Mouse (Mus musculus): ENCODE measurements around the gene Cyp2t4. TPM values are rescaled to one million over a fixed set of nuclear protein-coding genes. Genes with fewer than 3 reads are reported as not detected.

Gene Cyp2t4
- polyA plus RNA-seq, 1 experiment: not detected

DNA sequence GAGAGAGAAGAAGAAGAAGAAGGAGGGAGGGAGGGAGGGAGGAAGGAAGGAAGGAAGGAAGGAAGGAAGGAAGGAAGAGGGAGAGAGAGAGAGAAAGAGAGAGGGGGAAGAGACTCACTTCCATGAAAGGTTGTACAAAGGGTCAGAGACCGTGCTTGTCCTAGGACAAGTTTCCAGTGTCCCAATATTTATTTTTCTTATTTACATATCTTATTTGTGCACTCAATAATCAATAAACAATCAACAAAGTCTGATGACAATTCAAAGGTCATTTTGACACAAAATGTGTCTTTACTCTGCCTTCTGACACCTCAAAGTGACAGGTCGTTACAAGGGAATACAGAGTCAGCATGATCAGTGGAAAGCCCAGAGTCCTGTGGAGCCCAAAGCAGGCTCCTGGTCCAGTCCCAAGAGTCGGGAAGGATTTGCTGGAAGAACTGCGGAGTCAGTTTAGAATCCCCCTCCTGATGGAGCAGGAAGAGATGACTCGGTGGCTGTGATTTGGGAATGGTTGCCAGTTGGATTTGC lies 29.1 kb upstream of the Cyp2t4 start:
- Histone ChIP-seq H3K4me1 (ENCODE audit: control insufficient read depth, insufficient read depth, low read length) (no peaks in the 10 kb centered on the region; the same call in 1 of the 2 replicates), H3K36me3 (ENCODE audit: control insufficient read depth, insufficient read depth, low read length) (no peaks in the 10 kb centered on the region), H3K4me3 (ENCODE audit: control insufficient read depth, low read depth, low read length) (no peak overlapping the region), H3K27me3 (ENCODE audit: control insufficient read depth, insufficient read depth, low read length) (no peaks in the 10 kb centered on the region), H3K27ac (ENCODE audit: control insufficient read depth, insufficient read depth, low read depth, low read length) (no peak overlapping the region)
- TF ChIP-seq POLR2A (IDR thresholded peaks at IDR 0.05; ENCODE audit: control insufficient read depth, low read depth, low read length) (no peak), CTCF (IDR thresholded peaks at IDR 0.05; ENCODE audit: control insufficient read depth, insufficient read depth, insufficient replicate concordance, low read depth, low read length) (no peak)

DNA sequence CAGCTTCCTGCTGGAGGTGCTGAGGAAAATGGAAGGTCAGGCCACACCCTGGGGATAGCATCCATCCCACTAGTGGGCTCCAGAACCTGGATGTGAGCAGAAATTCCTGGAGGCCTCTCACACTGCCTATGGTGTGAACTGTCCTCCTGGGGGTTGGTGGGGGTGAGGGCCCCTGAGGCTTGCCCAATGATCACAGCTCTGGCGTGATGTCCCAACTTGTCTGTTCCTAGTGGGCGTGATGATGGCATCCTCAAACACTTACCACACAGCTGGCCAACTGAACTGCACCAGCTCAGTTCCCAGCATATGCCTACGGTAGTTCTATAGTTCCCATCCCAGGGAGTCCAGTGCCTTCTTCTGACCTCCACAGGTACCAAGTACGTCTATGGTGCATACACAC lies 28.5 kb upstream of the Cyp2t4 start:
- Histone ChIP-seq H3K27ac (ENCODE audit: control insufficient read depth, insufficient read depth, low read depth, low read length) (no peak overlapping the region), H3K27me3 (ENCODE audit: control insufficient read depth, insufficient read depth, low read length) (no peaks in the 10 kb centered on the region), H3K4me1 (ENCODE audit: control insufficient read depth, insufficient read depth, low read length) (peaks cover 5% of the 10 kb centered on the region), H3K36me3 (ENCODE audit: control insufficient read depth, insufficient read depth, low read length) (no peaks in the 10 kb centered on the region), H3K4me3 (ENCODE audit: control insufficient read depth, low read depth, low read length) (no peak overlapping the region)
- no peak for TF ChIP-seq CTCF (IDR thresholded peaks at IDR 0.05; ENCODE audit: control insufficient read depth, insufficient read depth, insufficient replicate concordance, low read depth, low read length)
- TF ChIP-seq POLR2A (IDR thresholded peaks at IDR 0.05; ENCODE audit: control insufficient read depth, low read depth, low read length): no peak

DNA sequence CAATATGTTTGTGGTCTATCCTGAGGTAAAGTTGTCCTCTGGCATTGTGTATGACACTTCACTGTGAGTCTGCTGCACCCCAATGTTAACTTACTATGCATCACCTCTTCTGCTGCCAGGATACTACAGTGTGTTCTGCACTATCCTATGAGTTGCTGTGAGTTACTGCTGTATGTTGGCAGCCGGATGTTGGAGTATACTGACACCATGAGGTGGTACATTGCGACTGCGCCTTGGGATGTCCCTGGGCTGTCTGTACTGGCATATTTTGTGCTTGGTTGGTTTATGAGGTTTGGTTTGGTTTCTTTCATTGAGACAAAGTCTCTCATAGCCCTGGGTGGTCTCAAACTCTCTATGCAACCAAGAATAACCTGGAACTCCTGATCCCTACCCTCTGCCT lies 25.4 kb upstream of the Cyp2t4 start:
- no peak overlapping the region for H3K4me3 ChIP-seq (ENCODE audit: control insufficient read depth, low read depth, low read length)
- TF ChIP-seq POLR2A (IDR thresholded peaks at IDR 0.05; ENCODE audit: control insufficient read depth, low read depth, low read length) (no peak), CTCF (IDR thresholded peaks at IDR 0.05; ENCODE audit: control insufficient read depth, insufficient read depth, insufficient replicate concordance, low read depth, low read length) (peak; percentile 63; the same call in 1 of the 2 replicates)
- no peaks in the 10 kb centered on the region for H3K27me3 ChIP-seq (ENCODE audit: control insufficient read depth, insufficient read depth, low read length)
- H3K27ac ChIP-seq (ENCODE audit: control insufficient read depth, insufficient read depth, low read depth, low read length): no peak overlapping the region
- no peaks in the 10 kb centered on the region for H3K36me3 ChIP-seq (ENCODE audit: control insufficient read depth, insufficient read depth, low read length)
- peaks cover 11% of the 10 kb centered on the region for H3K4me1 ChIP-seq (ENCODE audit: control insufficient read depth, insufficient read depth, low read length)

DNA sequence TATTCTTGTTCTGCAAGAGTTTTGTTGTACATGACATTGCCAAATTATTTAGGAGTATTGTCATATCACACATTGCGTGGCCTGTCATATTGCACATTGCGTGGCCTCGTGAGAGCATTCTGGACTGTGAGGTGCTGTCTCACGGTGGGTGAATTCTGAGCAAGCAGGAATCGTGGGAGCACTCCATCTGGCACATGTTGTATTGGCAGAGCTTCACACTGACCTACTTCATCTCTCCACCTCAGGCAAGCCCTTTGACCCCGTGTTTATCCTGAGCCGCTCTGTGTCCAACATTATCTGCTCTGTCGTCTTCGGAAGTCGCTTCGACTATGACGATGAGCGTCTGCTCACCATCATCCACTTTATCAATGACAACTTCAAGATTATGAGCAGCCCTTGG lies 24.6 kb upstream of the Cyp2t4 start:
- H3K27ac ChIP-seq (ENCODE audit: control insufficient read depth, insufficient read depth, low read depth, low read length): no peak overlapping the region
- no peak overlapping the region for H3K4me3 ChIP-seq (ENCODE audit: control insufficient read depth, low read depth, low read length)
- peaks cover 12% of the 10 kb centered on the region for H3K4me1 ChIP-seq (ENCODE audit: control insufficient read depth, insufficient read depth, low read length)
- no peaks in the 10 kb centered on the region for H3K36me3 ChIP-seq (ENCODE audit: control insufficient read depth, insufficient read depth, low read length)
- TF ChIP-seq CTCF (IDR thresholded peaks at IDR 0.05; ENCODE audit: control insufficient read depth, insufficient read depth, insufficient replicate concordance, low read depth, low read length) (no peak), POLR2A (IDR thresholded peaks at IDR 0.05; ENCODE audit: control insufficient read depth, low read depth, low read length) (no peak)
- H3K27me3 ChIP-seq (ENCODE audit: control insufficient read depth, insufficient read depth, low read length): no peaks in the 10 kb centered on the region

DNA sequence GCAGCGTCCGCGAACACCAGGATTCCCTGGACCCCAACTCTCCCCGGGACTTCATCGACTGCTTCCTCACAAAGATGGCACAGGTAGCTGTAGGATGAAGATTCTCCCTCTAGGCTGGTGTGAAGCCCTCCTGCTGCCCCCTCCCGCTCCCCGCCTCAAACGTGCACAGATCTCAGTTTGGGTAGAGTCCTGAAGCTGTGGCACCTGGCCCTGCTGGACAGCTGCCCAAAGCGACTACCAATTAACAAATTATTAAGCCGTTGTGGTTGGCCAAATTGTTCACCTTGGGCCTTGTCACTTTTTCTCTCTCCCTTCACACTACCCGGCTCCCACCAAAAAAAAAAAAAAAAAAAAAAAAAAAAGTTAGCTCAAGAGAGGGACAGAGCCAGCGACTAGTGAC lies 23.7 kb upstream of the Cyp2t4 start:
- H3K36me3 ChIP-seq (ENCODE audit: control insufficient read depth, insufficient read depth, low read length): no peaks in the 10 kb centered on the region
- TF ChIP-seq POLR2A (IDR thresholded peaks at IDR 0.05; ENCODE audit: control insufficient read depth, low read depth, low read length): no peak
- no peak for TF ChIP-seq CTCF (IDR thresholded peaks at IDR 0.05; ENCODE audit: control insufficient read depth, insufficient read depth, insufficient replicate concordance, low read depth, low read length)
- H3K27me3 ChIP-seq (ENCODE audit: control insufficient read depth, insufficient read depth, low read length): no peaks in the 10 kb centered on the region
- peaks cover 12% of the 10 kb centered on the region for H3K4me1 ChIP-seq (ENCODE audit: control insufficient read depth, insufficient read depth, low read length)
- H3K4me3 ChIP-seq (ENCODE audit: control insufficient read depth, low read depth, low read length): no peak overlapping the region
- H3K27ac ChIP-seq (ENCODE audit: control insufficient read depth, insufficient read depth, low read depth, low read length): no peak overlapping the region

DNA sequence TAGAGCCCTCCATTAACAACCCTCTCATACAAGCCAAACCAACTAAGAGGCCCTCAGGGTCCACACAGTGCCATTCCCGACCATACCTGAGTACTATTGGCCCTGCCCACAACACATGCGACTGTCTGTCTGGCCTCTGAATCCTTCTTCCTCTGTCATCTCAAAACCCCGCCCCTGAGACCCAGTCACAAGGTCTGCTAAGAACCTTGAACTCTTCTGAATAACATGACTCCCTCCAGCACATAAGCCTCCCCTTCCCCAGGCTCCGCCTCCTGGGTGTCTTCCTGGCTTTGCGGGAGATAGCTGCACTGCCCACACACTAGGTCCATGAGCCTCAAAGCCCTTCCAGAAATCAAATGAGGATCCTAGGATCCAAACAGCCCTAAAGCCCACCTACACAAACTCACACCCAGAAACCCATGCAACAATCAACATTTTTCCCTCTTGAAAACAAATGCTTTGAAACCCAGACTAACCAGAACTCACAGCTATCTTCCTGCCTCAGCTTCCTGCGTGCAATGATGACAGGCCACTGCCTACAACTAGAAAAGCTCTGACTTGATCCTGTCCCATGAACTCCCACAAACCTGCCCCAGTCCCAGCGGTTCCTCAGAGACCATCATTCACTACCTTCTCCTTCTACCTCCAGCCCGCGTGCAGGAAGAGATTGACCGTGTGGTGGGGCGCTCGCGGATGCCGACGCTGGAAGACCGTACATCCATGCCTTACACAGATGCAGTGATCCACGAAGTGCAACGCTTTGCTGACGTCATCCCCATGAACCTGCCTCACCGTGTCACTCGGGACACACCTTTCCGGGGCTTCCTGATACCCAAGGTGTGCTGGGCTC lies 22.8 kb upstream of the Cyp2t4 start:
- H3K27ac ChIP-seq (ENCODE audit: control insufficient read depth, insufficient read depth, low read depth, low read length): no peak overlapping the region
- peak overlapping the region; percentile 12; the same call in 1 of the 2 replicates for H3K4me3 ChIP-seq (ENCODE audit: control insufficient read depth, low read depth, low read length)
- no peaks in the 10 kb centered on the region for H3K27me3 ChIP-seq (ENCODE audit: control insufficient read depth, insufficient read depth, low read length)
- TF ChIP-seq CTCF (IDR thresholded peaks at IDR 0.05; ENCODE audit: control insufficient read depth, insufficient read depth, insufficient replicate concordance, low read depth, low read length) (no peak), POLR2A (IDR thresholded peaks at IDR 0.05; ENCODE audit: control insufficient read depth, low read depth, low read length) (no peak)
- peaks cover 12% of the 10 kb centered on the region for H3K4me1 ChIP-seq (ENCODE audit: control insufficient read depth, insufficient read depth, low read length)
- H3K36me3 ChIP-seq (ENCODE audit: control insufficient read depth, insufficient read depth, low read length): no peaks in the 10 kb centered on the region

DNA sequence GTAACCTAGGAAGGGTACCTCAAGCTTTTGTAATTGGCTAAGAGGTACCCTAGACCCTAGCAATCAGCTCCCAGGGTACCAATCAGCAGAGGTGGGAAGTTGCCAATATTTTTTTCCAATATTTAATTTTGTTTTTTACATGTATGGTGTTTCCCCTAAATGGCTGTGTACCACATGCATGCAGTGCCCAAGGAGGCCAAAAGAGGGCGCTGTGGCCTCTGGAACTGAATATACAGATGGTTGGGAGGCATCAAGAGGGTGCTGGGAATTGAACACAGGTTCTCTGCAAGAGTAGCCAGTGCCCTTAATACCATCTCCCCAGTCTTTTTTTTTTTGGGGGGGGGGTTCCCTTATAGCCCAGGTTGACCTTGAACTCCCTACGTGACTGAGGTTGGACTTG lies 22.1 kb upstream of the Cyp2t4 start:
- Histone ChIP-seq H3K27ac (ENCODE audit: control insufficient read depth, insufficient read depth, low read depth, low read length) (no peak overlapping the region), H3K4me1 (ENCODE audit: control insufficient read depth, insufficient read depth, low read length) (peaks cover 12% of the 10 kb centered on the region), H3K36me3 (ENCODE audit: control insufficient read depth, insufficient read depth, low read length) (no peaks in the 10 kb centered on the region), H3K4me3 (ENCODE audit: control insufficient read depth, low read depth, low read length) (no peak overlapping the region; the same call in 1 of the 2 replicates), H3K27me3 (ENCODE audit: control insufficient read depth, insufficient read depth, low read length) (no peaks in the 10 kb centered on the region)
- no peak for TF ChIP-seq POLR2A (IDR thresholded peaks at IDR 0.05; ENCODE audit: control insufficient read depth, low read depth, low read length)
- TF ChIP-seq CTCF (IDR thresholded peaks at IDR 0.05; ENCODE audit: control insufficient read depth, insufficient read depth, insufficient replicate concordance, low read depth, low read length): peak; percentile 84; the same call in 1 of the 2 replicates

Measured in testis, adult 2 months (tissue).